Mouse (Mus musculus) natural killer cell, adult 2 months (primary cell): ENCODE data around the gene Gm20388.

Experiments
- DNase-seq, 2 experiments: peaks; one replicate each; pipeline ENCODE4 v3.0.0; 2022; ENCODE audit warnings: low spot score in 2 of 2

The Gm20388 gene

GRCm38 (mm10) chr8:121344486-121344885 is 1433.8 kb downstream of the Gm20388 start:
- DNase-seq = no peak

GRCm38 (mm10) chr8:121346175-121346574 is 1435.5 kb downstream of the Gm20388 start:
- DNase-seq = no peak

- no peak for DNase-seq
Observed at GRCm38 (mm10) chr8:121346862-121347261, 1436.2 kb downstream of the Gm20388 start.

GRCm38 (mm10) chr8:121348998-121349397 is 1438.4 kb downstream of the Gm20388 start:
- no peak for DNase-seq

GRCm38 (mm10) chr8:121350803-121351202 is 1440.2 kb downstream of the Gm20388 start:
- DNase-seq = no peak

GRCm38 (mm10) chr8:121354844-121355243 is 1444.2 kb downstream of the Gm20388 start:
- no peak for DNase-seq

GRCm38 (mm10) chr8:121357451-121357850 is 1446.8 kb downstream of the Gm20388 start:
- no peak for DNase-seq

GRCm38 (mm10) chr8:121358609-121359008 is 1448.0 kb downstream of the Gm20388 start:
- DNase-seq = no peak

GRCm38 (mm10) chr8:121359131-121359981 is 1448.7 kb downstream of the Gm20388 start:
- no peak for DNase-seq

- no peak for DNase-seq
Observed at GRCm38 (mm10) chr8:121360001-121360400, 1449.4 kb downstream of the Gm20388 start.

- DNase-seq = no peak
Observed at GRCm38 (mm10) chr8:121361166-121361565, 1450.5 kb downstream of the Gm20388 start.

- DNase-seq = no peak
Observed at GRCm38 (mm10) chr8:121364646-121365045, 1454.0 kb downstream of the Gm20388 start.

GRCm38 (mm10) chr8:121365150-121365549 is 1454.5 kb downstream of the Gm20388 start:
- no peak for DNase-seq

GRCm38 (mm10) chr8:121366655-121367054 is 1456.0 kb downstream of the Gm20388 start:
- DNase-seq = no peak

GRCm38 (mm10) chr8:121368799-121369198 is 1458.2 kb downstream of the Gm20388 start:
- DNase-seq = no peak

GRCm38 (mm10) chr8:121369378-121369777 is 1458.7 kb downstream of the Gm20388 start:
- no peak for DNase-seq

GRCm38 (mm10) chr8:121371287-121371686 is 1460.6 kb downstream of the Gm20388 start:
- DNase-seq = no peak

- no peak for DNase-seq
Observed at GRCm38 (mm10) chr8:121371911-121372638, 1461.4 kb downstream of the Gm20388 start.

GRCm38 (mm10) chr8:121372639-121372986 is 1462.0 kb downstream of the Gm20388 start:
- no peak for DNase-seq

GRCm38 (mm10) chr8:121374284-121374683 is 1463.6 kb downstream of the Gm20388 start:
- DNase-seq = no peak

GRCm38 (mm10) chr8:121374777-121375176 is 1464.1 kb downstream of the Gm20388 start:
- DNase-seq = no peak

- DNase-seq = no peak
Observed at GRCm38 (mm10) chr8:121376116-121376950, 1465.7 kb downstream of the Gm20388 start.
